8 mouse cellular contexts compared by ENCODE assay signal in genomic region chrX:169879481-169880362, GRCm38 (mm10).
DNase-seq lines count a peak whose midpoint lies in the region; ATAC-seq and TF ChIP-seq lines count a peak whose summit lies in the region.

No protein-coding gene starts in this region.

- WGBS in forebrain, embryonic 15.5 days, result 10% methylated on average over 36 of the region's 36 CpGs
- WGBS in liver, embryonic 15.5 days (ENCODE audit: insufficient replicate concordance), result 14% methylated on average over 36 of the region's 36 CpGs
- WGBS in neural tube, embryonic 12.5 days, result 15% methylated on average over 36 of the region's 36 CpGs

- H3K27me3 ChIP-seq in E14TG2a.4 (ENCODE audit: insufficient read depth, low read length), result peaks cover 3% of the 10 kb centered on the region; the same call in 1 of the 2 replicates
- H3K27me3 ChIP-seq in forebrain, embryonic 15.5 days, result no peaks in the 10 kb centered on the region
- H3K27me3 ChIP-seq in liver, embryonic 15.5 days, result peaks cover 25% of the 10 kb centered on the region
- peaks cover 10% of the 10 kb centered on the region; the same call in 1 of the 2 replicates for H3K27me3 ChIP-seq in neural tube, embryonic 12.5 days (replicated peaks)

- intact Hi-C loops in heart, postnatal 10 days (cut with DNase I), result loop anchor here (5.0 kb wide), 1 partner anchor 82 kb away; no protein-coding TSS in a partner anchor

- peak; percentile 77 to 85 for DNase-seq in heart, postnatal 10 days
- peak; percentile 79 to 88 for DNase-seq in kidney, postnatal 36 days
- peak; percentile 10 for DNase-seq in thymus, postnatal 0 days (ENCODE audit: low spot score)

- TF ChIP-seq CTCF in E14TG2a.4 (conservative IDR thresholded peaks at IDR 0.05; ENCODE audit: low read length), result no peak

- peaks cover 16% of the 10 kb centered on the region for H3K4me1 ChIP-seq in E14TG2a.4 (replicated peaks; ENCODE audit: low read depth, low read length)
- peaks cover 10% of the 10 kb centered on the region; the same call in 1 of the 2 replicates for H3K4me1 ChIP-seq in forebrain, embryonic 15.5 days
- no peaks in the 10 kb centered on the region for H3K4me1 ChIP-seq in liver, embryonic 15.5 days (replicated peaks)
- H3K4me1 ChIP-seq in neural tube, embryonic 12.5 days, result 0 out of 2 replicates have a peak, but pooled peaks cover 9% of the 10 kb centered on the region

- H3K9ac ChIP-seq in forebrain, embryonic 15.5 days (replicated peaks), result peak overlapping the region; percentile 56
- no peak overlapping the region for H3K9ac ChIP-seq in liver, embryonic 15.5 days
- peak overlapping the region; percentile 54 for H3K9ac ChIP-seq in neural tube, embryonic 12.5 days

- no peaks in the 10 kb centered on the region for H3K36me3 ChIP-seq in E14TG2a.4 (ENCODE audit: insufficient read depth, low read length)
- no peaks in the 10 kb centered on the region for H3K36me3 ChIP-seq in forebrain, embryonic 15.5 days
- no peaks in the 10 kb centered on the region for H3K36me3 ChIP-seq in liver, embryonic 15.5 days (replicated peaks)
- no peaks in the 10 kb centered on the region for H3K36me3 ChIP-seq in neural tube, embryonic 12.5 days

- peak; percentile 87 for ATAC-seq in cerebellum, adult (ENCODE audit: insufficient number of reproducible peaks, low FRiP score, low TSS enrichment)
- ATAC-seq in forebrain, embryonic 15.5 days (replicated peaks), result peak; percentile 85
- peak; percentile 72 for ATAC-seq in liver, embryonic 15.5 days (ENCODE audit: insufficient read depth)
- ATAC-seq in neural tube, embryonic 12.5 days (ENCODE audit: low FRiP score, low read depth), result peak; percentile 76

- peak overlapping the region; percentile 54 for H3K4me2 ChIP-seq in forebrain, embryonic 15.5 days (replicated peaks)
- peak overlapping the region; percentile 51 for H3K4me2 ChIP-seq in liver, embryonic 15.5 days
- peak overlapping the region; percentile 64 for H3K4me2 ChIP-seq in neural tube, embryonic 12.5 days (replicated peaks)

- peak overlapping the region; percentile 69 for H3K27ac ChIP-seq in forebrain, embryonic 15.5 days (replicated peaks)
- H3K27ac ChIP-seq in liver, embryonic 15.5 days (replicated peaks), result no peak overlapping the region
- H3K27ac ChIP-seq in neural tube, embryonic 12.5 days, result no peak overlapping the region

- peak overlapping the region; percentile 72 for H3K4me3 ChIP-seq in E14TG2a.4 (replicated peaks; ENCODE audit: low read length)
- H3K4me3 ChIP-seq in forebrain, embryonic 15.5 days, result peak overlapping the region; percentile 51
- peak overlapping the region; percentile 46 for H3K4me3 ChIP-seq in liver, embryonic 15.5 days (replicated peaks)
- peak overlapping the region; percentile 49 for H3K4me3 ChIP-seq in neural tube, embryonic 12.5 days

- H3K9me3 ChIP-seq in E14TG2a.4 (ENCODE audit: low read length), result no peaks in the 10 kb centered on the region
- no peaks in the 10 kb centered on the region for H3K9me3 ChIP-seq in forebrain, embryonic 15.5 days
- H3K9me3 ChIP-seq in liver, embryonic 15.5 days (replicated peaks), result no peaks in the 10 kb centered on the region
- no peaks in the 10 kb centered on the region for H3K9me3 ChIP-seq in neural tube, embryonic 12.5 days

Comparison
In these comparisons a context has a peak if more than half of its experiments do, and no peak if none do; other contexts are left out.
1. DNase-seq: peak in every context shown above with its lines; median percentile 84 in kidney, postnatal 36 days; 81 in heart, postnatal 10 days; 10 in thymus, postnatal 0 days.